Mouse (Mus musculus) liver, embryonic 14.5 days (tissue): ENCODE measurements around the gene BC030867. TPM values are rescaled to one million over a fixed set of nuclear protein-coding genes. Genes with fewer than 3 reads are reported as not detected.
A peak's percentile ranks its signal among the peaks of the same experiment; 100 is the strongest.

ENCODE experiments used
- ATAC-seq: fragments of 200-750 bp; cut with Nextera tagmentation; 2 replicates; pipeline ENCODE4 v1.8.0; 2017; ENCODE audit warnings: moderate number of reproducible peaks, mild to moderate bottlenecking, moderate library complexity; ENCODE audit not compliant: insufficient read depth
- DNase-seq, 3 experiments: peaks; one replicate each; pipeline ENCODE4 v3.0.0-alpha.2; 2012 to 2013; ENCODE audit warnings: low read depth in 3 of 3, low spot score in 3 of 3
- H3K27ac ChIP-seq: fragments of 300-500 bp; sonication (generic); 2 replicates; pipeline ENCODE4 v1.5.1; 2014; ENCODE audit warnings: moderate library complexity, mild to moderate bottlenecking, control low read depth, inconsistent platforms
- H3K27me3 ChIP-seq: fragments of 300-500 bp; sonication (generic); 2 replicates; pipeline ENCODE4 v1.6.1; 2014; ENCODE audit warnings: mild to moderate bottlenecking, low read length, moderate library complexity; ENCODE audit not compliant: control insufficient read depth, insufficient read depth
- H3K36me3 ChIP-seq: fragments of 300-500 bp; sonication (generic); replicated peaks from 2 replicates; pipeline ENCODE4 v1.6.1; 2014; ENCODE audit warnings: low read depth; ENCODE audit not compliant: control insufficient read depth, insufficient read depth
- H3K4me1 ChIP-seq, 2 experiments: fragments of 200-500 bp in 1 of 2; fragments of 300-500 bp in 1 of 2; sonication (generic) in 1 of 2; replicated peaks; 2 replicates each; pipeline ENCODE4 v1.6.1; 2012 to 2014; ENCODE audit warnings: antibody characterized with exemption in 1 of 2, inconsistent platforms in 1 of 2, low read length in 1 of 2; ENCODE audit not compliant: control insufficient read depth in 2 of 2, insufficient read depth in 2 of 2
- H3K4me2 ChIP-seq: fragments of 300-500 bp; sonication (generic); 2 replicates; pipeline ENCODE4 v1.6.1; 2014; ENCODE audit warnings: low read depth, mild to moderate bottlenecking, control low read depth, moderate library complexity
- H3K4me3 ChIP-seq, 2 experiments: fragments of 200-500 bp in 1 of 2; fragments of 300-500 bp in 1 of 2; sonication (generic) in 1 of 2; 2 replicates each; pipeline ENCODE4 v1.5.1; 2012 to 2014; ENCODE audit warnings: low read depth in 2 of 2, low read length in 2 of 2, mild to moderate bottlenecking in 2 of 2, control low read depth in 1 of 2, inconsistent platforms in 1 of 2, moderate library complexity in 1 of 2; ENCODE audit not compliant: insufficient read depth in 1 of 2
- H3K9ac ChIP-seq: fragments of 300-500 bp; sonication (generic); replicated peaks from 2 replicates; pipeline ENCODE4 v1.6.1; 2014; ENCODE audit warnings: mild to moderate bottlenecking, control low read depth, moderate library complexity
- H3K9me3 ChIP-seq: fragments of 300-500 bp; sonication (generic); 2 replicates; pipeline ENCODE4 v1.6.1; 2016; ENCODE audit warnings: low read length, mixed read lengths; ENCODE audit not compliant: control insufficient read depth
- CTCF ChIP-seq: IDR thresholded peaks from 2 replicates; pipeline ENCODE4 v1.5.1; 2016; ENCODE audit warnings: antibody characterized with exemption, low read depth, control low read depth
- EP300 ChIP-seq: IDR thresholded peaks from 2 replicates; pipeline ENCODE4 v1.6.1; 2016; ENCODE audit warnings: antibody characterized with exemption, low read depth
- WGBS: fragments of 180-500 bp; shearing (Covaris S2); extraction: QIAGEN DNeasy Blood & Tissue Kit; methylation state at CpG from one replicate; pipeline ENCODE4 v1.1.7; 2014; ENCODE audit not compliant: insufficient replicate concordance; 5-methylcytosine and 5-hydroxymethylcytosine counted together
- polyA plus RNA-seq, 2 experiments: library from polyadenylated mRNA; depleted of rRNA in 1 of 2; stranded (reverse) in 1 of 2; unstranded in 1 of 2; fragments of >200 nt; fragmentation: Nextera tagmentation in 1 of 2; extraction: Ambion mirVana in 1 of 2; gene quantifications; 2 replicates each; pipeline versions ENCODE4 v1.2.1 to v1.2.3; 2012 to 2014

The BC030867 gene
- polyA plus RNA-seq, 2 experiments = 10.8 to 11.3 TPM

DNA sequence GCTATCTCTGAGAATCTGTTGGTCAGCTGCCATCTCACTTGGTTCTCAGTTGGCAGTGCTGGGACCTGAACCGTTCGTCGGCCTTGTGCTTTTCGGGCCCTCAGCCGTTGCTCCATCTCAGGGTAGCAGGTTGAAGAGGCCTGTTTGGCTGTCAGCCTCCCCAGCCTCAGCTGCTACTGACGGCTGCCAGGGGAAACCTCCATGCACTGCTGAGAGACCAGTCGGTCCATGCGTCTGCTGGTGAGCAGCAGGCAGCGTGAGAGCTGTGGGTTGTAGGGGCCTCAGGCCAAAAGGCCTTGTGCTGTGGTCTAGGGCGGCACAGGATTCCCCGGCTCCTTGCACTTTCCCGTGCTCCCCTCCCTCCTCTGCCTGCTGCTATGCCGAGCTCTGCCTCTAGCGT lies 17.1 kb downstream of the BC030867 start:
- no peak overlapping the region for H3K27ac ChIP-seq
- no peaks in the 10 kb centered on the region for H3K9me3 ChIP-seq
- 0 out of 4 replicates have a peak, but pooled peaks cover 0 to 2% of the 10 kb centered on the region in 2 experiments for H3K4me1 ChIP-seq
- ATAC-seq (no peak), DNase-seq (no peak)
- no peak overlapping the region for H3K4me3 ChIP-seq
- WGBS = 72% methylated on average over 14 of the region's 14 CpGs
- H3K9ac ChIP-seq = no peak overlapping the region
- H3K4me2 ChIP-seq = no peak overlapping the region
- no peak for TF ChIP-seq CTCF
- no peak for TF ChIP-seq EP300
- H3K36me3 ChIP-seq = peaks cover 4% of the 10 kb centered on the region
- no peaks in the 10 kb centered on the region for H3K27me3 ChIP-seq

- no peak for ATAC-seq
- Histone ChIP-seq H3K27me3 (no peaks in the 10 kb centered on the region), H3K36me3 (peaks cover 4% of the 10 kb centered on the region; the same call in 1 of the 2 replicates), H3K27ac (no peak overlapping the region), H3K4me1 (0 out of 4 replicates have a peak, but pooled peaks cover 0 to 2% of the 10 kb centered on the region in 2 experiments), H3K9me3 (no peaks in the 10 kb centered on the region), H3K4me3 (no peak overlapping the region), H3K9ac (no peak overlapping the region), H3K4me2 (no peak overlapping the region)
- 79% methylated on average over 8 of the region's 8 CpGs for WGBS
- no peak for DNase-seq
- no peak for TF ChIP-seq EP300
- TF ChIP-seq CTCF = no peak
Observed at GRCm38 (mm10) chr11:102266631-102267355, 18.1 kb downstream of the BC030867 start.

- 9% methylated on average over 11 of the region's 11 CpGs for WGBS
- TF ChIP-seq EP300 = no peak
- TF ChIP-seq CTCF = peak; percentile 83
- no peaks in the 10 kb centered on the region for H3K27me3 ChIP-seq
- 0 out of 4 replicates have a peak, but pooled peaks cover 0 to 2% of the 10 kb centered on the region in 2 experiments for H3K4me1 ChIP-seq
- no peak overlapping the region for H3K27ac ChIP-seq
- DNase-seq (no peak), ATAC-seq (no peak; the same call in 1 of the 2 replicates)
- no peak overlapping the region for H3K4me3 ChIP-seq
- H3K9ac ChIP-seq = no peak overlapping the region
- H3K4me2 ChIP-seq = no peak overlapping the region
- peaks cover 3% of the 10 kb centered on the region; the same call in 1 of the 2 replicates for H3K36me3 ChIP-seq
- no peaks in the 10 kb centered on the region for H3K9me3 ChIP-seq
Observed at GRCm38 (mm10) chr11:102267480-102267879, 18.8 kb downstream of the BC030867 start.

DNA sequence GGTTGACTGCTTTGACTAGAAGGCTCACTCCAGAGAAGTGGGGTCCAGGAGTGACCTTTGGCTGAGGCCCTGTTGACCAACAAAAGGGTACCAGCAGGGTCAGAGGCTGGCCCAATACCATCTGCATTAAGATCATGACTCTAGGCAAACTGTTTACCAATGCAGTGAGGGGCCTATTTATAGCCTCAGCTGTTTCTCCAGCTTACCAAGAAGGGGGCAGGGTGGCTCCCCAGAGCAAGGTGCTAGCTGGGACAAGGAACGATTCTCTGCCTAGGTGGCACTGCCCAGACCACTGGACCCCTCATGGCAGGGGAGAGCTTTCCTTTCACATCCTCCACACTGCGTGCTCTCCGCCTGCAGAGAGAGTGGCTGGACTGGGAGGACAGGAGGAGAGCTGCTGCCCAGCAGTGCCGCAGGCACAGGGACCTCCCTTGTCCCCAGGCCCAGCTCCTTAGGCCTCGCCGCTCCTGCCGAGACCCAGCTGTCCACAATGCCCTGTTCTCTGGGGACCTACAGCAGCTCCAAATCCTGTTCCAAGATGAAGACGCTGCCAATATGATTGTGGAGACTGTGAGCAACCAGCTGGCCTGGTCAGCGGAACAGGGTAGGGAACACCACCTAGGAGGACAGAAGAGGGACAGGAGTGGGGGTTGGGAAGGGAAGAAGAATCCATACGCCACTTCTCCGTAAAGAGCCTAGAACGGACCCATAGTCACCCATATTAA lies 20.0 kb downstream of the BC030867 start, which contains the start of gene Asb16:
Asb16 (plus strand) TSS at position 224 of the 725 bp plus-strand sequence.
- Histone ChIP-seq H3K27me3 (no peaks in the 10 kb centered on the region), H3K9ac (no peak within 1 kb of the TSS), H3K27ac (no peak within 1 kb of the TSS), H3K4me1 (0 out of 4 replicates have a peak, but pooled peaks cover 0 to 2% of the 10 kb centered on the region in 2 experiments), H3K36me3 (no peaks in the 10 kb centered on the region), H3K4me2 (no peak within 1 kb of the TSS), H3K9me3 (no peaks in the 10 kb centered on the region), H3K4me3 (no peak within 1 kb of the TSS)
- 76% methylated on average over 12 of the region's 12 CpGs for WGBS
- DNase-seq (no peak), ATAC-seq (no peak)
- TF ChIP-seq EP300 (no peak), CTCF (no peak)

- Histone ChIP-seq H3K4me3 (peak overlapping the region; percentile 26 to 43), H3K9me3 (no peaks in the 10 kb centered on the region), H3K36me3 (no peaks in the 10 kb centered on the region), H3K4me2 (peak overlapping the region; percentile 61), H3K4me1 (no peaks in the 10 kb centered on the region; a peak in 3 of 4 replicates), H3K27ac (no peak overlapping the region), H3K27me3 (no peaks in the 10 kb centered on the region), H3K9ac (peak overlapping the region; percentile 51)
- no peak for TF ChIP-seq CTCF
- ATAC-seq = peak; percentile 65
- WGBS = 4% methylated on average over 33 of the region's 33 CpGs
- peak in 1 of 3 experiments; percentile 5 for DNase-seq
Observed at GRCm38 (mm10) chr11:102276411-102276915, 27.8 kb downstream of the BC030867 start.
